Mouse (Mus musculus) midbrain, embryonic 11.5 days (tissue): ENCODE data around the gene Atp5l. TPM values are rescaled to one million over a fixed set of nuclear protein-coding genes. Genes with fewer than 3 reads are reported as not detected.

Source experiments
- ATAC-seq: fragments of 200-750 bp; cut with Nextera tagmentation; 2 replicates; pipeline ENCODE4 v1.8.0; 2017; ENCODE audit warnings: moderate TSS enrichment, moderate library complexity; ENCODE audit not compliant: low FRiP score
- DNase-seq: peaks from one replicate; pipeline ENCODE4 v3.0.0; 2015; ENCODE audit warnings: low spot score; ENCODE audit errors: missing footprints
- H3K27ac ChIP-seq: fragments of 300-500 bp; sonication (generic); 2 replicates; pipeline ENCODE4 v1.5.1; 2014; ENCODE audit warnings: low read depth, low read length
- H3K27me3 ChIP-seq: fragments of 300-500 bp; sonication (generic); 2 replicates; pipeline ENCODE4 v1.6.1; 2014; ENCODE audit warnings: mild to moderate bottlenecking, low read length, moderate library complexity, mixed read lengths; ENCODE audit not compliant: control insufficient read depth, insufficient read depth
- H3K36me3 ChIP-seq: fragments of 300-500 bp; sonication (generic); 2 replicates; pipeline ENCODE4 v1.6.1; 2014; ENCODE audit warnings: mild to moderate bottlenecking, low read length, moderate library complexity, mixed read lengths; ENCODE audit not compliant: control insufficient read depth, insufficient read depth
- H3K4me1 ChIP-seq: fragments of 300-500 bp; sonication (generic); 2 replicates; pipeline ENCODE4 v1.6.1; 2014; ENCODE audit warnings: low read length; ENCODE audit not compliant: control insufficient read depth, insufficient read depth
- H3K4me2 ChIP-seq: fragments of 300-500 bp; sonication (generic); 2 replicates; pipeline ENCODE4 v1.6.1; 2014; ENCODE audit warnings: mild to moderate bottlenecking, moderate library complexity
- H3K4me3 ChIP-seq: fragments of 300-500 bp; sonication (generic); 2 replicates; pipeline ENCODE4 v1.5.1; 2014; ENCODE audit warnings: low read depth, low read length
- H3K9ac ChIP-seq: fragments of 300-500 bp; sonication (generic); 2 replicates; pipeline ENCODE4 v1.6.1; 2014; ENCODE audit warnings: low read length
- H3K9me3 ChIP-seq: fragments of 300-500 bp; sonication (generic); 2 replicates; pipeline ENCODE4 v1.6.1; 2016; ENCODE audit warnings: low read length; ENCODE audit not compliant: control insufficient read depth
- WGBS: fragments of 180-500 bp; shearing (Covaris S2); extraction: QIAGEN DNeasy Blood & Tissue Kit; methylation state at CpG from one replicate; pipeline ENCODE4 v1.1.7; 2014; 5-methylcytosine and 5-hydroxymethylcytosine counted together
- polyA plus RNA-seq: library from polyadenylated mRNA; unstranded; fragments of >200 nt; fragmentation: Nextera tagmentation; extraction: Ambion mirVana; gene quantifications from 2 replicates; pipeline ENCODE4 v1.2.1, GENCODE M21; 2014

Gene Atp5l
- polyA plus RNA-seq, 1 experiment from 2014 or later: 619 TPM

DNA sequence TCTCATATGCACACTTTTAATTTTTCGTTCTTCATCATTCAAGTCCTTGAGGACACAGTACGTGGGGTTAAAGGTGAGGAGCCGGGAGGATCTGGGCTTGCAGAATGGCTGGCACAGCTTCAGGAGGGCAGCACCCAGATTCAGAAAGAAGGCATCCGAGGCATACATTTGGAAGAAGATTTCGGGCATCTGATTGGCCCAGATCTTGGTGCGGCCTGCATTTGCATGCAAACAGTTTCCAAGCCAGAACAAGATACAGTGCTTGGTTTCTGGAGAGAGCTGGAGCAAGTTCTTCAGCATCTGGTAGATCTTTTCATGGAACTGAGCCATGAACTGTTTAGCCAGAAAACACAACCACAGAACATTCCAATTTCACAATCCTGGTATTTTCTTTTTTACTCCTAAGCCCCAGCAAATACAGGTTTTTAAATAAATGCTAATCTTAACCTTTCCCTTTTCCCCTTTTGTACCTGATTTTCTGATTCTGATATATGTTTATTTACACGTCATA, 25.7 kb upstream of the Atp5l start:
- Histone ChIP-seq H3K9ac (no peak overlapping the region), H3K9me3 (no peaks in the 10 kb centered on the region), H3K4me2 (no peak overlapping the region), H3K4me3 (no peak overlapping the region), H3K4me1 (no peaks in the 10 kb centered on the region), H3K27me3 (no peaks in the 10 kb centered on the region), H3K27ac (no peak overlapping the region), H3K36me3 (peaks cover 10% of the 10 kb centered on the region)
- ATAC-seq (no peak), DNase-seq (no peak)
- WGBS: 93% methylated on average over 7 of the region's 7 CpGs

DNA sequence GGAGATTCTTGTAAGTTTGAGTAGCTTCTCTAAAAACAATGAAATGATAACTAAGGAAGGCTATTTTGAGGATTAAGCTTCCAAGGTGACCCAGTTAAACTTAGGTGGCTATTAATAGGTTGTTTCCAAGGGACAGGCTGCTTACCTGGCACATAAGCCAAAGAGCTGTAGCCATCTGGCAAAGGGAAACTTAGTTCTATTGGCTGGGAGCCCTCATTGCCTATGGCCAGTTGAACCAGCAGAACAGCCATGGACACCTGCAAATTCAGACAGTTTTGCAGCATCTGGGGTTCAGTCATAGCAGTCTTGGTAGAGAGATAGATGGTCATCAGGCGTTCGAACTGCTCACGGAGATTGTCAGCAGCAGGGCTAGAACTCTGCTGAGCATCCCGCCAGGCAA, 21.9 kb upstream of the Atp5l start:
- H3K4me3 ChIP-seq: no peak overlapping the region
- H3K9ac ChIP-seq: no peak overlapping the region
- DNase-seq: no peak

DNA sequence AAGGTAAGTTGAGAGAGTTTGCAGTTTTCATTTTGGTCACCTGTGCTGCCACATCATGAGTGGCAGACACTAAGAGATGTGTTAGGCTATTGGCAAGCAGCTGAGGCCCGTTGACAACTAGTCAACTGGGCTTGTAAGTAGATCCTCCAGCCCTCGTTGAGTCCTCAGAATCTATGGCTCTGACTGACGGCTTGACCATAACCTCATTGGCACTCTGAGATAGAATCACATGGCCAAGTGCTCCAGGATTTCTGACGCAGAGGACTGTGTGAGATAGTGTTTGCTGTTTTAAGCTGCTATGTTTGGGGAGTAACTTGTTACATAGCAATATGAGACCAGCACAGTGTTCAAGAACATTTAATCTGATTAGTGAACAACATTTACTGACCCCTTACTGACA, 21.2 kb upstream of the Atp5l start:
- H3K4me2 ChIP-seq: no peak overlapping the region
- H3K36me3 ChIP-seq: no peaks in the 10 kb centered on the region; the same call in 1 of the 2 replicates
- H3K9me3 ChIP-seq: no peaks in the 10 kb centered on the region
- no peak for DNase-seq
- no peak for ATAC-seq
- H3K27ac ChIP-seq: no peak overlapping the region
- H3K4me1 ChIP-seq: no peaks in the 10 kb centered on the region
- WGBS: 92% methylated on average over 4 of the region's 4 CpGs
- H3K27me3 ChIP-seq: no peaks in the 10 kb centered on the region
- H3K4me3 ChIP-seq: no peak overlapping the region
- no peak overlapping the region for H3K9ac ChIP-seq

More for the DNA sequence above, 21.9 kb upstream of the Atp5l start:
- Histone ChIP-seq H3K4me1 (no peaks in the 10 kb centered on the region), H3K27me3 (no peaks in the 10 kb centered on the region), H3K27ac (no peak overlapping the region), H3K36me3 (no peaks in the 10 kb centered on the region; the same call in 1 of the 2 replicates), H3K4me2 (no peak overlapping the region), H3K9me3 (no peaks in the 10 kb centered on the region)
- 94% methylated on average over 4 of the region's 4 CpGs for WGBS
- no peak for ATAC-seq

GRCm38 (mm10) chr9:44921543-44921942, 1.0 kb upstream of the Atp5l start:
- Histone ChIP-seq H3K9me3 (no peaks in the 10 kb centered on the region), H3K4me3 (peak overlapping the region; percentile 95), H3K4me2 (peak overlapping the region; percentile 88), H3K9ac (peak overlapping the region; percentile 89; the same call in 1 of the 2 replicates), H3K27ac (peak overlapping the region; percentile 77), H3K27me3 (no peaks in the 10 kb centered on the region), H3K4me1 (peaks cover 5% of the 10 kb centered on the region; the same call in 1 of the 2 replicates), H3K36me3 (no peaks in the 10 kb centered on the region)
- DNase-seq: no peak
- no peak for ATAC-seq
- WGBS: 72% methylated on average over 2 of the region's 2 CpGs

DNA sequence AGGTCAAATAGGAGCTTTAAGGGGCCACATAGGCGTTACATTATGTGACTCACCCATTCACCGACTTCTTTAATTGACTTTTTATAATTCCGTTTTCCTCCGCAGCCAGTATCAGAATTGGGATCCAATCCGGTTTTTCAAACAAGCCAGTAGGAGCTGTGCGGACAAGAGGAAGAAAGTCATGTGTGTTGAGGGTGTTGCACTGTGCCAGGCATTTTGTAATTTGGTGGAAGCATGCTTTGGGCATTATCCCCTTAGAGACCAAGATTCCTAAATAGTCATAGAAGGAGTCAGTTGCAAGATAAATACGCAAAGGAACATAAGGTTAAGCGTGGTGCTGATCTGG, 554 bp upstream of the Atp5l start:
- H3K4me3 ChIP-seq: peak overlapping the region; percentile 95
- DNase-seq: no peak
- no peaks in the 10 kb centered on the region for H3K9me3 ChIP-seq
- no peaks in the 10 kb centered on the region for H3K27me3 ChIP-seq
- WGBS: under 1% methylated on average over 8 of the region's 8 CpGs
- H3K9ac ChIP-seq: peak overlapping the region; percentile 89
- peak overlapping the region; percentile 77 for H3K27ac ChIP-seq
- H3K4me1 ChIP-seq: peaks cover 5% of the 10 kb centered on the region; the same call in 1 of the 2 replicates
- ATAC-seq: peak; percentile 82
- H3K4me2 ChIP-seq: peak overlapping the region; percentile 88
- no peaks in the 10 kb centered on the region for H3K36me3 ChIP-seq

DNA sequence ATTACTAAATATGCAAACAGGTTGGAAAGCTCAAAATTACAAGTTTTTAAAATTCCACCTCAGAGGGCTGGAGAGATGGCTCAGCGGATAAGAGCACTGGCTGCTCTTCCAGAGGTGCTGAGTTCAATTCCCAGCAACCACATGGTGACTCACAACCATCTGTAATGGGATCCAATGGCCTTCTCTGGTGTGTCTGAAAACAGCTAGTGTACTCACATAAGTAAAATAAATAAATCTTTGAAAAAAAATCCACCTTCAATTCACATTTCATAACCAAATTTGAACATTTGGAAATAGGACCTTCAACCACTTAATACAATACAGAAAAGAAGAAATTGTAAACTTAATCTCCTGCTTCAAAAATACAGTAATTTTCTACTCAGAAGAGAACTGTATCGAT, 936 bp downstream of the Atp5l start:
- ATAC-seq: no peak
- Histone ChIP-seq H3K4me2 (peak overlapping the region; percentile 88), H3K27me3 (no peaks in the 10 kb centered on the region), H3K36me3 (no peaks in the 10 kb centered on the region), H3K9ac (peak overlapping the region; percentile 89), H3K9me3 (no peaks in the 10 kb centered on the region), H3K27ac (no peak overlapping the region), H3K4me3 (peak overlapping the region; percentile 95), H3K4me1 (peaks cover 5% of the 10 kb centered on the region; the same call in 1 of the 2 replicates)
- 45% methylated on average over 2 of the region's 2 CpGs for WGBS
- no peak for DNase-seq

- H3K4me3 ChIP-seq: no peak overlapping the region
- H3K4me2 ChIP-seq: no peak overlapping the region
- H3K27me3 ChIP-seq: no peaks in the 10 kb centered on the region
- WGBS: 52% methylated on average over 1 of the region's 1 CpGs
- no peaks in the 10 kb centered on the region for H3K9me3 ChIP-seq
- DNase-seq (no peak), ATAC-seq (no peak)
- no peak overlapping the region for H3K27ac ChIP-seq
- no peak overlapping the region for H3K9ac ChIP-seq
- H3K36me3 ChIP-seq: no peaks in the 10 kb centered on the region; the same call in 1 of the 2 replicates
- peaks cover 5% of the 10 kb centered on the region; the same call in 1 of the 2 replicates for H3K4me1 ChIP-seq
These were observed 4.3 kb downstream of the Atp5l start for GRCm38 (mm10) chr9:44916196-44916595.

- H3K4me3 ChIP-seq: no peak overlapping the region
- peaks cover 5% of the 10 kb centered on the region; the same call in 1 of the 2 replicates for H3K36me3 ChIP-seq
- ATAC-seq (no peak), DNase-seq (no peak)
- H3K27me3 ChIP-seq: no peaks in the 10 kb centered on the region
- H3K9me3 ChIP-seq: no peaks in the 10 kb centered on the region
- WGBS: 79% methylated on average over 4 of the region's 4 CpGs
- H3K27ac ChIP-seq: no peak overlapping the region
- H3K9ac ChIP-seq: no peak overlapping the region
- H3K4me1 ChIP-seq: peaks cover 5% of the 10 kb centered on the region; the same call in 1 of the 2 replicates
- no peak overlapping the region for H3K4me2 ChIP-seq
These were observed 5.8 kb downstream of the Atp5l start for GRCm38 (mm10) chr9:44914706-44915105.

- H3K4me2 ChIP-seq: no peak overlapping the region
- 96% methylated on average over 4 of the region's 4 CpGs for WGBS
- H3K9ac ChIP-seq: no peak overlapping the region
- ATAC-seq (no peak), DNase-seq (no peak)
- peaks cover 5% of the 10 kb centered on the region; the same call in 1 of the 2 replicates for H3K36me3 ChIP-seq
- no peaks in the 10 kb centered on the region for H3K4me1 ChIP-seq
- H3K4me3 ChIP-seq: no peak overlapping the region
- H3K27me3 ChIP-seq: no peaks in the 10 kb centered on the region
- no peaks in the 10 kb centered on the region for H3K9me3 ChIP-seq
- H3K27ac ChIP-seq: no peak overlapping the region
These were observed 9.2 kb downstream of the Atp5l start for GRCm38 (mm10) chr9:44911365-44911764.
